Mouse (Mus musculus) c-Kit-positive CD71-positive TER-119-negative erythroid progenitor cells, embryonic 14.5 days (primary cell): ENCODE data around the gene Cyp2c39.
"Not testable (repeated sequence)": the region's sequence is repeated elsewhere in the genome, so short reads cannot be mapped to it uniquely, and the experiment has no call there.

Experiments used
- DNase-seq: peaks from one replicate; pipeline ENCODE4 v3.0.0-alpha.2; 2013; ENCODE audit warnings: low read depth

Gene Cyp2c39

GRCm38 (mm10) chr19:39510534-39510933 lies at the start of gene Cyp2c39:
TSS of gene Cyp2c39 (plus strand) at chr19:39510862.
- DNase-seq, result no peak

GRCm38 (mm10) chr19:39462941-39463340 lies 47.7 kb upstream of the Cyp2c39 start, which contains the start of gene Cyp2c38:
TSS of gene Cyp2c38 (minus strand) at chr19:39463075.
- no peak for DNase-seq

- no peak for DNase-seq
These were observed 46.7 kb upstream of the Cyp2c39 start for GRCm38 (mm10) chr19:39463923-39464322.

DNA sequence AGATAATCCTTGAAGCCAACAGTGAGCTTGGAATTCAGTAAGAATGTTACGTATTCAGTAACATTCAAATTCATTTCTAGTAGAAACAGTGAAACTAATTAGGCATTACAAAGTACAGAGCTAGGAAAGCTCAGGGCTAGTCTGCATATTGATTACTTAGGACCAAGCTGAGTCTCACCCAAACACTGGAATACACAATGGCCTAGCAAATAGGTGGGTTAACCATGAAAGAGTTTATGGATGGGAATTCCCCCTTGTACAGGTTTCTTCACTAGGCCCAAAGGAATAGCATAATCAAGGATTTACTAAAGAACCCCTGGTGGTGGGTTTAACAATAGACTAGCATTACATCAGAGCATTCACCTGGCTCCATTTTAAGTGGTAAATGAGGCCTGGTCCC lies 26.7 kb upstream of the Cyp2c39 start:
- DNase-seq, result not testable (repeated sequence)

GRCm38 (mm10) chr19:39506341-39506740 lies 4.3 kb upstream of the Cyp2c39 start:
- no peak for DNase-seq

DNA sequence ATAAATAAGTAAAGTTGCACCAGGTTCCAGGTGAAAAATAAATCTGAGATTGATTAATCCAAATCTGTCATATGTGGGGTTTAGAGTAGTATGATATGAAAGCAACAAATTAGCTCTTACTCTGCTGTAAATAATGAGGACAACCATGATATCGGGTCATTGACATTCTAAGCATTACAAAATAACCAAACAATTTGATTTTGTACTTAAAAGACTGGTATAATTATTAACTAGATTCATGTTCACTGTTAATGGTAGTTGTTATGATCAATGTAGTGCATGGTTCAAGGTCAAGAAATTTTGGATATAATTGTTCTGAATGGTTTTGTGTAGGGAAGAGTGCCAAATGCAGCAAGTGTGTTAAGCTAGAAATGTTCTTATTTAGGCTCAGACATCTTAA lies 1.1 kb upstream of the Cyp2c39 start:
- no peak for DNase-seq
